Mouse (Mus musculus) urinary bladder, adult 18-20 months (tissue): ENCODE measurements at regions not wholly inside any gene's neighbourhood (a gene's known extent, or its start where the extent isn't known, plus 50 kb on each side); places are given as distances from the start of the nearest gene placed in this dataset.

Experiments
- DNase-seq, 2 experiments: peaks; one replicate each; pipeline ENCODE4 v3.0.0; 2022; ENCODE audit warnings: low spot score in 2 of 2, mixed read lengths in 2 of 2

DNA sequence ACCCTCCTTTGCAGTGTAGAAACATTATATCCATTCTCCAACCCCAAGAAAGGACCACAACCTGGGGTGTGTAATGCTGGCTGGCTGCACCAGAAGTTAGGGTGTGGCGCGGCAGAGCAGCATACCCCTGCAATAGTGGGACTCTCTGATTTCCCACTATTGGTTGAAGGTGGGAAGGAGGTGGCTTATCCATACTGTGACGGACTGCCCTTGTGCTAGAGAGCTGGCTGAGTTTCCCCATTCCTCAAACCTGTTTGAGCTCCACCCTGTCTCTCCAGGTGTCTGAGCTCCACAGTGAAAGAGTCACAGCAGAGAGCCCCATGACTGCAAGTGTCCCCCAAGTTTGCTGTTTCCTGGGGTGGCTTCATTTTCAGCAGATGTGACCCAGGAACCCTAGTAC, 79.6 kb downstream of the Sik1 start:
- DNase-seq: no peak

DNA sequence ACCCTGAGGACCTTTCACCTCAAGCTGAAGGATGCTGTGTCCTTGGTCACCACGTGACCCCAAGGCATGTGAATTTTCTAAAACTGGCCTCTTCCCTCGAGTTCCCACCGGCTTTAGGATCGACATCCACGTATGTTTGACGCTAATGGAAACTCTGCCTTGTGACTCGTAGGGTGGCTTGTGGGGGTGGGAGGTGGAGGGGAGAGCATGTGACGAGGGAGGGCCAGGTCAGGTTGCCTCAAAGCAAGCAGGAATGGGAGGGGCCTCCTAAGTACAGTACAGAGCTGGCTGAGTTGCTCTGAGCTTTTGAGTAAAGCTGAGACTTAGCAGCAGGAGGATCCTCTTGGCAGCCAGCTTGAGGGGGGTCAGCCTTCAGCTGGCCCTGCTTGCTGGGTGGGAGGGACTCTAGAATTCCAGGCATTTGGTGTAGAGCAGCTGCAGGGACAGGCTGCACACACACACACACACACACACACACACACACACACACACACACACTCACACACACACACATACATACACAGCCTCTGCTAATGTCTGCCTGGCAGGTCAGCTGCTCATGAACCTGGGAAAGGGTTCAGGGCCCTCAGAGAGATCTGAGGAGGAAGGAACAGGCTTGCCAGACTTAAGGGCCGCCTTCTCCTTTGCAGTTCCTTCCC, 78.5 kb downstream of the Sik1 start:
- no peak for DNase-seq

DNA sequence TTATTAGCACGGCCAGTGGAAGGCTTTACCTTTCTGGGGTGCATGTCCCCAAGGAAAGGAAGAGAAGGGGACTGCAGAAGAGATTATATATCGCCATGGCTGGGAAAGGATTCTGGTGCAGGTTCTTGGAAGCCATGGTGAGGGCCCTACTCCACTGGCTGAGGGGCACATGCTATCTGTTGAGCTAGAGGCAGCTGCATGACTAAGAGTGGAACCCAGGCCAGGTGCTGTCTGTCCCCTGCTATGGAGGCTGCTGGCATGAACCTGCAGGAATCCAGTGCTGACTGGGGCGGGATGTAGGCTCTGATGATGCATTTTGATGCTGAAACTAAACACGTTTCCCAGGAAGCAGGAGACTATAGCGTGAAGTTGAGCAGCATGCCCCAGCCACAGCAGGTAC, 77.9 kb downstream of the Sik1 start:
- no peak for DNase-seq

DNA sequence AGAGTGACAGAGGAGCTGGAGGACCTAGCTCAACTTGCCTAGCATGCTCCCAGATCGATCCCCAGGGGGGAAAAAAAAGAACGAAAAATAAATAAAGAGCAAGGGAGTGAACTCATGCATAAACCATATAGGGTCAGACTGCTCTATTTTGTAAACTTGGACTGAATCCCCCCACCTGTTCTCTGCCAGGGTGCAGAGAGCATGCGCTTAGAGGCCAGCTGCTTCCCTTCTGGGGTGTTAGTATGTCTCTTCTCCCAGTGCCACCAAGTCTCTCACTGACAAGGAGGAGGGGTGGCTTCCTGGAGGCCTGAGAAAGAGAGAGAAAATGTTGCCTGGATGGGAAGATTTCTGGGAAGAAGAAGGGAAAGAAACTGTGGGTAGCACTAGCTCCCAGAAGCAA, 76.1 kb downstream of the Sik1 start:
- no peak for DNase-seq

DNA sequence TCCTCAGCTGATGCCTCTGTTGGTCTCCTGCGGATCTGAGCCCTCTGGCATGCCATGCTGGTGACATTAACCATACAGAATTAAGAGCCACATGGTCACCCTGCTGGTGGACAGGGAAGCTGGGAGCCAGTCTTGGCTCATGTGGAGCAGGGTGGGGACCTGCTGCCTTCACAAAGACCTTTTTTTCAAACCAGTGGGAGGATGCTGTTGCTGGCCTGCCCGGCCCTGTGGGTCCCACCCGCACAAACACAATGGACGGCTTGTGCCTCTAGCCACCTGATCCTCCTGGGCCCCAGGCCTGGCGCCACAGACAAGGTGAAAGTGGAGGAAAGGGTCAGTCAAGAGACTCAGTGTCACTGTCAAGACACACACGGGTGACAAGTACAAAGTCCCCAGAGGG, 73.4 kb downstream of the Sik1 start:
- DNase-seq: no peak

DNA sequence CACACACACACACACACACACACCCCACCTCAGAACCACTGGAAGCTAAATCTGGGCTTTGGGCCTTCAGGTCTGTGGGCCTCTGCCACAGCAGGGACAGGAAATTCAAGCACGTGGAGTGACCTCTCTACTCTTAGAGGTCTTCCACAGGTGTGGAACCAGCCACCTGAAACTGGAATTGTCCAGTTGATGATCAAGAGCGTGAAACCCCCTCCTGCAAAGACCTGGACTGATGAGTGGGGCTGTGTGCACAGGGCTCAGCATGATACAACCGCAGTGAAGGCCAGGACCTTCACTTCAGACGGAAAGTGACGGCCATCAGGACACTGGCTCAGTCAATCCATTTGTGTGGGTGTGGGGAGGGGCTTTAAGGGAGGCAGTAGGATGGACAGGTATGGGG, 72.5 kb downstream of the Sik1 start:
- DNase-seq: no peak

DNA sequence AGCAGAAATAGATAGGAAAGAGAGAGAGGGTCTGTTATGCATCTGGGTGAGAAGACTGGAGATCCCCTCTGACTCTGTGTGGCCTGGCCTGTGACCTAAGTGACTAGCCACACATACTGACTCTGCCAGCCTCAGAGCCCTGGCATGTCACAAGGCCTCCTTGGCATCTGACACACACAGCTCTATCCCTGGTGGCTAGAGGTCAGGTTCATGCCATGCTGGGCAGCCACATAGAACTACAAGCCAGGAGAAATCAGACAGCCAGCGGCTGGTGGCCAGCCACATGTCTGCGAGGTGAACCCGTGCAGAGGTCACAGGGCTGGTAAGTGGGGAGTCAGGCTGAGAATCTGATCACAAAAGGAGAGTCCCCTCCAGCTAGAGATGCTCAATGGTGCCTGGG, 67.3 kb downstream of the Sik1 start:
- DNase-seq: no peak

DNA sequence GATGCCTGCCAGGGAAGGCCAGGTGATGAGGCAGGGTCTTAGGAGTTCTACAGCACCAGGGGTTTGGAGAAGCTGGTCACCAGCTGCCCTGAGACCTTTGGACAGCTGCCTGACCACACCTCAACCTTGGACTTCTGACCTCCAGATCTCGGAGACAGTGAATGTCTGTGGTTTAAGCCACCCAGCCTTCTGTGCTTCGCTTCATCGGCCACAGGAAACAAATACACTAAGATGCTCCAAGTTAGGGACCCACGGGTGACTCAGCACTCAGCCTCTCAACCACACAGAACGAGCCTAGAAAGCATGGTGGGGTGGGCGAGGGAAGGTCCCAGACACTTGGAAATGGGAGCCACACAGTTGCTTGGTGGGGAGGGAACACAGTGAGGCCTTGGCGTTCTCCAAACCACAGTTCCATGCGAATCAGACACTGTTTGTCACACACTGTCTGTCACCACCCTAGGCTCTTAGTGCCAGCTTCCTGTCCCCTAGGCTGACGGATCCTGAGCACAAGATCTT, 66.5 kb downstream of the Sik1 start:
- DNase-seq: no peak

DNA sequence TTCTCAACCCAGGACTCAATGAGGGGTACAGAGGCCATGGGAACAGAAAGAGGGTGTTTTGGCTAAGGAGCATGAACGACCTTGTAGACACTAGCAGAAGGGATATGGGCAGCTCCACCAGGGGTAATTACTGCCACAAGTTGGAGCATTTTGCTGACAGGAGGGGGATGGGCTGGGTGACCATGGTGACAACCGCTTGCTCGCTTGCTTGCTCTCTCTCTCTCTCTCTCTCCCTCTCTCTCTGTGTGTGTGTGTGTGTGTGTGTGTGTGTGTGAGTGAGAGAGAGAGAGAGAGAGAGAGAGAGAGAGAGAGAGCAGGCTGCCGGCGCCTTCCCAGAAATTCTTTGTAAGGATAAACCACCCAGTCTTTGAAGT, 65.7 kb downstream of the Sik1 start:
- no peak for DNase-seq

DNA sequence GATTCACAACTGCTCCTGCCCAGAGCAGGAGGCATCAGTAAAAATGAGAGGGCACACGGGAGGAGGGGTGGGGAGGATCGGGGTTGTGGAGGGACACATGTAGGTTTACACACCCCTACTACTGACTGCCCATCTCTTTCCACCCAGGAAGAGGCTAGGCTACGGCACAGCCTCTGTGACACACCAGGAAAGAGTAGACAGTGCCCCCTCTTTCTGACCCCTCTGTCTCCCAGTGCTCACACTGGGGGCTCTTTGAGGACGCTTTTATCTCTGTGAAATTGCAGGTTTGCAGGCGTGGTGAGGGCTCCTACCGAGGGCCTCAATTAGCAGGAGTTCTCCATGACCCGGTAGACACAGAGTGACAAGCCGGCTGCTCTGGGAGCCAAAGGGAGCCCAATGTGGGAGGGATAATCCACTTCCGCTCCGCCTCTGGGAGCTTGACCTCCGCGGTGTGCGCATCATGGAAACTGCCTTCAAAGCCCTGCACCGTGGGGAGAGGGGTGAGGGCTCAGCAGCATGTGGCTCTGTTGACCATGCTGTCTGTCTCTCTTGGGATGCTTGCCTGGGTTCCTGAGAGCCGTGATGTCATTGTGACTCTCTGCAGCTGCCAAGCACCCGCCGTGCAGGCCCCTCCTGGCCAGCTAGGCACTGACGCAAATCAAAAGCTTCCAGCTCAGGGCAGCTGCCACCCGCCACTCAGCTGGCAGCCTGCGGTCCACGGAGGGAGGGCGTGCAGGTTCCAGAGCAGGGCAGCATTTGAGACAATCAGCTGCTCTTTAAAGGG, 65.1 kb downstream of the Sik1 start:
- no peak for DNase-seq

DNA sequence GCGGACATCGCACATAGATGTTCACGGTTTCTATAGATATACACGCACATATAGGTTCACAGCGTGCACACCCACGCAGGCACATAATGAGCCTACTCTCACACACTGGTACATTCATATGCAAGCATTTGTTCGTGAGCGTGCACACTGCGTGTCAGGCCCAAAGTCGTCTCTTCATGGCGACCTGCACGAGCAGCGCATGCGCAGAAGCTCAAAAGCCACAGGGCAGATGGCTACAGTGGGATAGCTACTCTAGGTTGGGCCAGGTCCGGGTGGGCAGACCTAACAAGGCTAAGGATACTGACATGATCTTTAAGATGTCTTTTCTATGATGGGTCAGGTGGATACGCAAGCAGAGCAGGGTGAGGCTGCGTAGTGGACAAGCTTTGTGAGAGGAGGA, 63.9 kb downstream of the Sik1 start:
- DNase-seq: no peak

DNA sequence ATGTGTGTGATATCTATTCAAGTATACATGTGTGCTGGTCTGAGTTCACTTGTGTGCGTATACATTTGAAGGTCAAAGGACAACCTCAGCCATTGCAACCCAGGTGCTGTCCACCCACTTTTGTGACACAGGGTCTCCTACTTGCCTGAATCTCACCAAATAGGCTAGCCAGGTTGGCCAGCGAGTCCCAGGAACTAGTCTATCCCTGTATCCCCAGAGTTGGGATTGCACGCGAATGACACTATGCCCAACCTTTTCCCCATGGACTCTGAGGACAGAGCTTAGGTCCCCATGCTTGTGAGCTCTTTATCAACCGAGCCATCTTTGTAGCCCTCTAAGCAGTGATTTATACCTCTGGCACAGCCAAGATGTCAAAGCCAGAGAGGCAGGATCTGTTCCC, 62.6 kb downstream of the Sik1 start:
- no peak for DNase-seq

DNA sequence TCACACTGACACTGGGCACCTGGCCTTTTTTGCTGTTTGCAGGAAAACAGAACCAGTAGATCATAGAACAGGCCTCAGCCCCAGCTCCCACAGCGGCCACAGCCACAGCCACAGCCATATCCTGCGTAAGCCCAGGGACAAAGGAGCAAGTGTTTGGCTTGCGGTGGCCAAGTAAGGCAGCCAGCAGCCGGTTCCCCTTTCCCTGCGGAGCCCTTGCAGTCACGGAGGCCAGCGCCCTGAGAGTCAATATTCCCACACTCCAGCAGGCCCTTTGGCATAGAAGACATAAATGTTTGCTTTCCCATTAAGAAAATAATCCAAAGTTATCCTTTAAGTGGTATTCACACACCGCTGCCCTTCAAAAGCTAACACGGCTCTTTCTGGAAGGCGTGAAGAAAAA, 62.1 kb downstream of the Sik1 start:
- no peak for DNase-seq

DNA sequence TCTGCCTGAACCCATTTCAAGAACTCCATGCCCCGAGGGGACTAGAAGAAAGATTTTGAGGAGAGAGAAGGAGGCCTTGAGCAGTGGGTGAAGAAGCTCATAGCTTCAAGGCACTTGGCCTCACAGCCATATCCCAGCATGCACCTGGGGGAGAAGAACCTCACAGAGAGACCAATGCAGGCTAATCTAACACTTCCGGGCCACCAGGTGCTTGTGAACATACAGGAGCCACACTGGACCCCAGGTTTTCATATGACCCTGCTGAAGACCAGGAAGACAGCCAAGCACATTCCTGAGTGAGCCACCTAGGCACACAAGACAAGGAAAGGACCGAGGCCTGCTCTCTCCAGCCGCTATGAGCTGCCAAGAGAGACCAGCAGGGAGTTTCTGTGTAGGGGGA, 61.6 kb downstream of the Sik1 start:
- DNase-seq: no peak
